Mouse (Mus musculus): ENCODE measurements at regions not wholly inside any gene's neighbourhood (a gene's known extent, or its start where the extent isn't known, plus 50 kb on each side); places are given as distances from the start of the nearest gene placed in this dataset.

GRCm38 (mm10) chr4:29034406-29034805 lies 221.5 kb downstream of the Epha7 start:
- DNase-seq (ENCODE audit: extremely low read depth, low read depth, low spot score) = no peak

GRCm38 (mm10) chr4:29039993-29040392 lies 227.1 kb downstream of the Epha7 start:
- DNase-seq (ENCODE audit: extremely low read depth, low read depth, low spot score) = no peak

DNA sequence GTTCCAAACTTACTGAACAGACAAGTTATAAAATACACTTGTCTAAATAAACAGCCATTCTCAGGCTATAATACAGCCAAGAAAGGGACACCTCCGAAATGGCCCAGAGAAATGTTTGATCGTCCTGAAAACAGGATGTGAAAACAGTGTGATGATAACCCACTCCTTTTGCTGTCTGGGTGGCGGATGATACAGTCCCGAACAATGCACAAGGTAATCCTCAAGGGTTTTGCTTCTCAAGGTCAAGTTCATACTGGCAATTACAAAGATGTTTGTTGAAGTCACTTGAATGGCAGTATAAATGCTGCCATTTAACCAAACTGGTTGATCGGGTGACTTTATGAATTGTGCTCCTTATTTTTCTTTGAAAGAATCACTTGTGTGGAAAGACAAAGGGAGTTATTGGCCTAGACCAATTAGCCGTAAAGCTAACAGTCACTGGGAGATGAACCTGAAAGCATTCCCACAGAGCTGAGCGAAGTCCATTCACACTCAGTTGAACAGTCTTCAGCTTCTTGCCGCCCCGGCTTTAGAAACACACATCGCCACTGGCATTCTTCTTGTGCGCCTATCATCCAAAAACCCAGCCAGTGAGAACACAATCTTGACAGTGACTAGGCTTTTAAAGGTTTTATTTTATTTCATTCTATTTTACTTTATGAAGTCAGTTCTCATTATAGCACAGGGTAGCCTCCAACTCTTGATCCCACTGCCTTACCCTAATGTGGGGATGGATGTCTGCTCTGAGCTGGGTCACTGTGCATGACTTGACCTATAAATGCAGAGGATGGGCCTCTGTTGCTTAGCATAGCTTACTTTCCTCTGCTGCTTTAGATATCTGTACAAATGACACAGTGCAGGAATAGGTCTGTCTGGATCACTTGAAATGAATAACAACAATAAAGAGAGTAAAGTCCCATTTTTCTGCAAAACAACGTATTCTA lies 256.0 kb downstream of the Epha7 start:
- DNase-seq (ENCODE audit: extremely low read depth, low read depth, low spot score) = no peak

DNA sequence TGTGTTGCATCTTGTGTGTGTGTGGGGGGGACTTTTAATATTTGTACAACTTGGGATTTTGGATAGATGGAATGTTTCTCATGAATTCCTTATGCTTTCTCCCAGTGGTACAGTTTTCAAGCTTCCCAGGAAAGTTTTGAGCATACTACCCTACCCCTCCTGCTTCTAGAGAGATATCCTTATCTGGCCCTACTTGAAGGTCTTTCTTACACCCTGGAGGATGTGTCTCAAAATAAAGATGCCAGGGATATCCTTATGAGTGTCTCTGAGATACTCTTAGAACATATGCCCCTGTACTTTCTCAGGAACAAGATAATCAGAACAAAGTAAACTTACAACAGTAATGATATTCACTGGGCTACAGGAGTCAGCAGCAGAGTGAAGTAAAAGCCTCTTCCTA lies 261.3 kb downstream of the Epha7 start:
- DNase-seq (ENCODE audit: extremely low read depth, low read depth, low spot score) = no peak

- no peak for DNase-seq (ENCODE audit: extremely low read depth, low read depth, low spot score)
These were observed 261.9 kb downstream of the Epha7 start for GRCm38 (mm10) chr4:29074851-29075250.

DNA sequence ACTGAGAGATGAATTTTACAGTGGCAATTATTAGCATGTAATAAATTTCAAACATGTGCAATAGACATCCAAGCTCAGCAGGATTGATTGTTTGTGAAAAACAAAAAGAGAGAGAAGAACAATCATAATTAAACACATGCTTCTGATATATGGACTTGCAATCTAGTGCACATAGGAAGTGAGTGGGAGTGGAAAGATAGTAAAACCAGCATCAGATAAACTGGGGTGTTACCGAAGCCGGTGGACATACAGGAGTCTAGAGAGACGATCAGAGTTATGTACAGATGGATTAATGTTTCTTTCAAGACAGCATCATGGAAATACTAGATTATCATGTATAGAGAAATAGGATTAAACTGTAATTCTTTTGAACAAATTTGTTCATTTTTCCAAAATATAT lies 263.8 kb downstream of the Epha7 start:
- DNase-seq (ENCODE audit: extremely low read depth, low read depth, low spot score) = no peak

DNA sequence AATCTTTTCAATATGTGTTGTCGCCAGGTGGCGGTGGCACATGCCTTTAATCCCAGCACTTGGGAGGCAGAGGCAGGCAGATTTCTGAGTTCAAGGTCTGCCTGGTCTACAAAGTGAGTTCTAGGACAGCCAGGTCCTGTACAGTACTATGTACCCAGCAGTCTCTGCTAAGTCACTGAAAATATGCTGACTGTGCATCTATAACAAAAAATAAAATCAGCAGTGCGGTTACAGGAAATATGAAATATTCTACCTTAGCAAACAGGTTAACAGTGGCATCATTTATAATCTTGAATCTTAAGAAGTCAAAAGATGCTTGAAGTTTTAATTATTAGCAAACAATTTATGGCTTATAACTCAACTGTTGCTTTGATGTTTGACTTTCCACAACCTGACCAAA lies 265.5 kb downstream of the Epha7 start:
- no peak for DNase-seq (ENCODE audit: extremely low read depth, low read depth, low spot score)

DNA sequence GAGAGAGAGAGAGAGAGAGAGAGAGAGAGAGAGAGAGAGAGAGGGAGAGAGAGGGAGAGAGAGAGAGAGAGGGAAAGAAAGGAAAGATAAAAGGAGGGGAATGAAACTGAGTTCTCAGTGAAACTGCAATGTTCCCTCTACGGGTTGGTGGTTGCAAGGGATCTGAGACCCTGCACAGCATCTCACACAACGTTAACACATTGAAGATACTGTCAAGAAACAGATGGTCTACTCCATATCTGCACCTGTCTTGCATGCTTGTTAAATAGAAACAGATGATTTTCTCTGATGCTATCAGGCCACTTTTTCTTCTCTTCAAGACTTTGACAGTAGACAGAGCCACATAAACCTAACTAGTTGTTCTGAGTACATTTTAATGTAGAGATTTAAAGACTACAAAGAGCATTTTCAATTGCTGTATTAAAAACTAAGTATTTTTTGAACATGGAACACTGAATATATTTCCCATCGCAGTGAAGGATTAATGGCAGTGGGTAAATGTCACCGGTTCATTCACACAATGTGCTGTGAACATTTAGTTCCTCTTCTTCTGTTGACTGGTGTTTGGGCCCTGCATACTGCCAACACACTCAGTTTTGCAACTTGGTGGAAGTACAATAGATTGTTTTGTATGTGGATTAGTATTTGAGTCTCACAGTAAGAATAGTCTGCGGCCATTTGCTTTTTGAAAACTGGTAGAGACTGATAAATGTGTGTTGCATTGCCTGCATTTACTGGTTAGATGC lies 270.8 kb downstream of the Epha7 start:
- no peak for DNase-seq (ENCODE audit: extremely low read depth, low read depth, low spot score)

GRCm38 (mm10) chr4:29090949-29091348 lies 278.0 kb downstream of the Epha7 start:
- no peak for DNase-seq (ENCODE audit: extremely low read depth, low read depth, low spot score)

GRCm38 (mm10) chr4:29091495-29092211 lies 278.7 kb downstream of the Epha7 start:
- DNase-seq (ENCODE audit: extremely low read depth, low read depth, low spot score) = no peak

DNA sequence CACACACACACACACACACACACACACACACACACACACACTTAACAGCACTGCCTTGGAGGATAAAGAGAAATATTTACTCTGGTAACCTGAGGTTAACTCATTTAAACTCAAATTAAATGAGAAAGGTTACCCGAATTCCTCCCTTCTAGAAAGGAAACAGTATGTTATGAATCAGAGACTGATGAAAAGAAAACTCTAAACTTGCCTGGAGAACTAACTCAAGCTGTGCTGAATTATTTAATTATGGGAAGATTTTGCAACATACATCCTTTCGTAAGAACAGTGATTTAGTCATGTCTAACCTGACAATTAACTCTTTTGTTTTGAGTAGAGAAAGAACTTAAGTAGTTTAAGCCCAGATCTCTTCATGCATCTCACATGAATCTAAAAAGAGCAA lies 289.4 kb downstream of the Epha7 start:
- DNase-seq (ENCODE audit: extremely low read depth, low read depth, low spot score) = peak; percentile 42

DNA sequence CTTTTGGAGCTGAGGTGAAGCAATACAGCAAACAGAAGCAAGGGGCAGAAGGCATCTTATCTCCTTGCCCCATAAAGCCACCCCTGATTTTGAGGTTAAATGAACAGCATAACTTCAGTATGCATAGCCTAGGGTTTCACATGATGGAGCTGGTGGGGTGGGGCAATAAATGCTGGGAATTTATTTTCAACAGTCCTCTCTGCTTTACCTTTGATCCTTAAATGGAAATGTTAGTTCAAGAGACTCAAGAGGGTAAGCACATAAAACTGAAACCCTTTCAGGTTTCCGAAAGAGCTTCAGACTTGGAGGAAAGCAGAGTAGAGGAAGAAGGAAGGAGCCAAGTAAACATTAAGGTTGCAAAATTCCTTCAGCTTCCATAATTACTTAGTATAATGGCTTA lies 290.5 kb downstream of the Epha7 start:
- no peak for DNase-seq (ENCODE audit: extremely low read depth, low read depth, low spot score)

DNA sequence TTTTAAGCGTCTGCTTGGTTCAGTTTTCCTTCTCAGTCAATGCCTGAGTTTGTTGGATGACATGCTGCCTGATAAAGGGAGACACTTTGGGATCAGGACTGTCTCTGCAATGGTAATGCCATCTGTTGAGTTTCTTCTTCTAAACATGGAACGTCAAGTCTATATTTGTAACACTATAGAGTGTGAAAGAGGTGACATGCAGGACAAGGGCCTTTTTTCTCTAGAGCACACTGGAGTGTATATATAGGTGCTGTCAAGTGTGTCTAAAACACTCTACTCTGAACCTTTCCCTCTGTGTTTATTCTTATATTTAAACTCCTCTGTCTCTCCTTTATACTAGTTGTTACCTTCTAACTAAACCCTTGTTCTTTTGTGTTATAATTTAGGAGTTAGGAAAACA lies 299.6 kb downstream of the Epha7 start:
- DNase-seq (ENCODE audit: extremely low read depth, low read depth, low spot score) = no peak

DNA sequence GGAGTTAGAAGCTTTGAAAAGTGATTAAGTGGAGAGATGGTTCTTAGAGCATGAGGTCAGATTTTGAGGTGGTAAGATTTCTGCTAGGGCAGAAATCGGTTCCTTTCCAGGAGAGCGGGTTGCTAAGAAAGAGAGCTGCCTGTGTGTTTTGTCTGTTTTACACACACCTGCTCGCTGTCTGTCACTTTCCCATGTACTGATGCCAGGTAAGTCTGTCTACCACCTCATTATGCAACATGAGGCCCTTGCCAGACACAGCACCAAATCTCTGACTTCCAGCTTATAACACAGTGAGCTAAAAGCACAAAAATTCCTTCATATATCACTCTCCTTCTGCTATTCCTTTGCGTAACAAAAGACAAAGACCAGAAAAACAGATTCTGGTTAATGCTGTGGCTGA lies 304.1 kb downstream of the Epha7 start:
- DNase-seq (ENCODE audit: extremely low read depth, low read depth, low spot score) = no peak

DNA sequence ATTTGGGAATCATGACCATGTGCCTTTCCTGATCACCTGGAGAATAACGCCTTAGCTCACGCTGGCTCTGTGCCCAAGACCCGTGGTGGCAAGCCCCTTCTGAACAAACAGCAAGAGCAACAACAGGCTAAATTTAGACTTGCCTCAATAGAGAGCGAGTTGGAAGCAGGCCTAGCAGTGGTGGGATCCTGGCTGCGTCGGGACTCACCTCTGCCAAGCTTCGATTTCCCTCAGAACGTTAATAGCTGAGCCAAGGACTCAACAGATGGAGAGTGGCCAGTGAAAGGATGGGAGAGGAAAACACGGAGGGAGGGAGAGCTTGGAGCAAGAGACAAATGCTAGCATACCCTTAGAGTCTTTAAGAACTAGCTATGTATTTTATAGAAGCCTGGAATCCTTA lies 305.0 kb downstream of the Epha7 start:
- no peak for DNase-seq (ENCODE audit: extremely low read depth, low read depth, low spot score)

GRCm38 (mm10) chr4:29118679-29119479 lies 305.9 kb downstream of the Epha7 start:
- no peak for DNase-seq (ENCODE audit: extremely low read depth, low read depth, low spot score)

DNA sequence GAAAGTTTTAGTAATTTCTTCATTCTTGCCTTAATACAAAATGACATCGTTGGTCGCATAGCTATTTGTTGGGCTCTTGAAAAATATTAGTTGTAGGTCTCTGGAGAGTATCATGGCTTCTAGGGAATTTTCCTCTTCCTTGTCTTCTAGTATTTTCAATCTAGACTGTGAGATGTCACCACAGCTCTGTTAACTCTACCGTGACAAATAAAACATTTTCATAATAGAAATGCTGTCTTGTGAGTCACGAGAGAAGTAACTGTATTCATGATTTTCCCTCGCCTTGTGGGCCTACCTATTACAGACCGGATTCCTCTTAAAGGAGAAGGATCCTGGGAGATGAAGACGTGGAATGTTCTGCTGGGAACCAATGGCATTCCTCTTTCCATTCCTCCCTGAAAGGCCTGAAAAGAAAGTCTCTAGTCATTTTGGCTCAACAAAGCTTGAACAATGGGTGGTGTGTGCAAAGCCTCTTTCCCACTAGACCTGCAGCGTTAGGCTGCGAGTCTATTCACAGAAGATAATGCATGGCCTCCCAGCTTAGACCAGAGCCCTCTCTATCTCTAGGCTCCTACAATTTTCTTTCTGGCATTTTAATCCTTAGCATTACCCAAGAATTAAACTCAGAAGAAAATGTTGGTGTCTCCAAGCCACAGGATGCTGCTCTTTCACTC lies 306.7 kb downstream of the Epha7 start:
- no peak for DNase-seq (ENCODE audit: extremely low read depth, low read depth, low spot score)

- DNase-seq (ENCODE audit: extremely low read depth, low read depth, low spot score) = no peak
These were observed 310.9 kb downstream of the Epha7 start for GRCm38 (mm10) chr4:29123697-29124377.

DNA sequence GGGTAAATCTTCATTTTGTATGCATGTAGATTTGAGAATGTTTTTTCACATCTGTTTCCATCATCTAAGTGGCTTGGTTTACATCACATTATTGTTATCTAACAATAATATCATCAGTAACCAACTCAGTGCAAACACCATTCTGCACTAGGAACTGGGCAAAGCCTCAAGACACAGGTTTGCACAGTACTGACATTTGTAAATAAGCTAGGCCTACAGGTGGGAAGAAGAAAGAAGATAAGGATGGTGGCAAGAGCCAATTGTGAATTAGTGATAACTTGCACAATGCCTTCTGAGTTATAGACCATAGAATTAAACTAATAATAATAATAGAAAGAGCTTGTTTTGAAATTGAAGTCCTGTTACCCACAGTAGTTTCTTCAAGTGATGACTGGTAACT lies 317.6 kb downstream of the Epha7 start:
- DNase-seq (ENCODE audit: extremely low read depth, low read depth, low spot score) = no peak
